Mouse (Mus musculus) C2C12 (cell line): Measurements from ENCODE around the gene Dpyd. TPM values are rescaled to one million over a fixed set of nuclear protein-coding genes. Genes with fewer than 3 reads are reported as not detected.

Source experiments
- H3K27me3 ChIP-seq: one replicate; pipeline ENCODE4 v1.6.1; 2011; ENCODE audit not compliant: control insufficient read depth, insufficient read depth, insufficient read length
- H3K36me3 ChIP-seq: one replicate; pipeline ENCODE4 v1.6.1; 2011; ENCODE audit not compliant: control insufficient read depth, insufficient read depth
- H3K4me3 ChIP-seq: one replicate; pipeline ENCODE4 v1.5.1; 2011; ENCODE audit warnings: mild to moderate bottlenecking, control low read depth; ENCODE audit not compliant: poor library complexity, insufficient read depth, severe bottlenecking
- H3K79me2 ChIP-seq: one replicate; pipeline ENCODE4 v1.6.1; 2011; ENCODE audit not compliant: control insufficient read depth, insufficient read depth
- H3K79me3 ChIP-seq: one replicate; pipeline ENCODE4 v1.6.1; 2011; ENCODE audit warnings: low read depth, control low read depth
- H3ac ChIP-seq: one replicate; pipeline ENCODE3; 2011; ENCODE audit warnings: low read depth; ENCODE audit not compliant: control insufficient read depth, insufficient read length
- CEBPB ChIP-seq: IDR thresholded peaks from one replicate; pipeline ENCODE4 v1.6.1; 2011; ENCODE audit warnings: low read depth, mild to moderate bottlenecking, control low read depth, moderate library complexity
- CTCF ChIP-seq: IDR thresholded peaks from one replicate; pipeline ENCODE4 v1.5.1; 2011; ENCODE audit not compliant: control insufficient read depth, insufficient read depth, insufficient read length
- FOSL1 ChIP-seq: IDR thresholded peaks from one replicate; pipeline ENCODE4 v1.8.0; 2011; ENCODE audit warnings: mild to moderate bottlenecking, low read length; ENCODE audit not compliant: poor library complexity, insufficient read depth, severe bottlenecking
- MAX ChIP-seq: IDR thresholded peaks from one replicate; pipeline ENCODE4 v1.6.1; 2011; ENCODE audit warnings: mild to moderate bottlenecking, control low read depth
- MYOD1 ChIP-seq: IDR thresholded peaks from one replicate; pipeline ENCODE4 v1.6.1; 2011; ENCODE audit warnings: low read depth; ENCODE audit not compliant: control insufficient read depth, insufficient read length
- MYOG ChIP-seq: IDR thresholded peaks from one replicate; pipeline ENCODE4 v1.6.1; 2011; ENCODE audit not compliant: control insufficient read depth, insufficient read length; ENCODE audit errors: extremely low read depth
- USF1 ChIP-seq: IDR thresholded peaks from one replicate; pipeline ENCODE4 v1.6.1; 2011; ENCODE audit warnings: low read depth, mild to moderate bottlenecking, control low read depth, moderate library complexity
- polyA plus RNA-seq: library from polyadenylated mRNA; unstranded; fragments of >200 nt; fragmentation: generic; extraction: Trizol; gene quantifications from one replicate; pipeline ENCODE4 v1.2.1, GENCODE M21; 2012; ENCODE audit warnings: missing spikeins

Dpyd gene
- polyA plus RNA-seq, 1 experiment: 0.60 TPM

GRCm38 (mm10) chr3:118869113-118870107 lies 307.5 kb downstream of the Dpyd start:
- TF ChIP-seq MAX: no peak
- no peak for TF ChIP-seq CTCF
- TF ChIP-seq MYOD1: no peak
- no peak for TF ChIP-seq CEBPB
- TF ChIP-seq USF1: no peak
- no peak for TF ChIP-seq FOSL1
- no peak for TF ChIP-seq MYOG
- Histone ChIP-seq H3K79me3 (no peaks in the 10 kb centered on the region), H3K36me3 (no peaks in the 10 kb centered on the region), H3K27me3 (no peaks in the 10 kb centered on the region), H3K79me2 (no peaks in the 10 kb centered on the region), H3ac (no peak overlapping the region), H3K4me3 (no peak overlapping the region)

DNA sequence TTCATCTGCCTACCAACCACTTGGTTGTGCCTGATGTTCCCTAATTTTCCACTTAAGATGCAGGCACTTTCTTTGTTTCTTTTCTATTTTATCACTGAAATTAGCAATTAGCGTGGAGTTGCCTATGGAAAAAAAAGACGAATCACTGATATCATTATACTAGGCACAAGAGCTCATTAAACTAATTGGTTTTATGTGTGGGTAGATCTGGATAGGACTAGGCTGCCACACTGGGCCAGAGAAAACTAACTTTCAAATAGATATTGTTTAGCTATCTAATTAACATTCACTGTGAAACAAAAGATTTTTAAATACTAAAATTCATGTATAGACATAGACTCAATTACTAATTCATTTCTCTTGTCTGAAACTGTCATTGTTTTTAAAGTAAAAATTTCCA lies 313.9 kb downstream of the Dpyd start:
- Histone ChIP-seq H3ac (no peak overlapping the region), H3K36me3 (no peaks in the 10 kb centered on the region), H3K4me3 (no peak overlapping the region), H3K79me2 (no peaks in the 10 kb centered on the region), H3K79me3 (no peaks in the 10 kb centered on the region), H3K27me3 (no peaks in the 10 kb centered on the region)
- no peak for TF ChIP-seq MYOG
- TF ChIP-seq MAX: no peak
- no peak for TF ChIP-seq MYOD1
- no peak for TF ChIP-seq FOSL1
- no peak for TF ChIP-seq USF1
- TF ChIP-seq CEBPB: no peak
- no peak for TF ChIP-seq CTCF

DNA sequence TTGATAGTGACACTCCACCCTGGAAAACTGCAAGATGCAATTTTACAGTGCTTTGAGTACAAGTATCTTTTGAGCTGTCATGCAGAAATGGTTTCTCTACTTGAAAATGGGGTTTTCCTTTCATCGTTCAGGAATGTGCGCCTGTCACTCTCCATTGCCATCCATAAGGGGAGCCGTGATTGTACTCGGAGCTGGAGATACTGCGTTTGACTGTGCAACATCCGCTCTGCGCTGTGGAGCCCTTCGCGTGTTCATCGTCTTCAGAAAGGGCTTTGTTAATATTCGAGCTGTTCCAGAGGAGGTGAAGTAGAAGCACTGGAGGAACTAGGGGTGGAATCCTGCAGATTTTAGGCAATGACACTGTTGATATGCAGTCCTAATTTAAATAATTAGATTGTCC lies 337.1 kb downstream of the Dpyd start:
- H3K36me3 ChIP-seq: no peaks in the 10 kb centered on the region
- no peak overlapping the region for H3ac ChIP-seq
- no peaks in the 10 kb centered on the region for H3K79me2 ChIP-seq
- no peaks in the 10 kb centered on the region for H3K79me3 ChIP-seq
- TF ChIP-seq CTCF (no peak), FOSL1 (no peak), CEBPB (no peak), MYOD1 (no peak), MAX (no peak), MYOG (no peak), USF1 (no peak)
- H3K27me3 ChIP-seq: no peaks in the 10 kb centered on the region
- H3K4me3 ChIP-seq: no peak overlapping the region

DNA sequence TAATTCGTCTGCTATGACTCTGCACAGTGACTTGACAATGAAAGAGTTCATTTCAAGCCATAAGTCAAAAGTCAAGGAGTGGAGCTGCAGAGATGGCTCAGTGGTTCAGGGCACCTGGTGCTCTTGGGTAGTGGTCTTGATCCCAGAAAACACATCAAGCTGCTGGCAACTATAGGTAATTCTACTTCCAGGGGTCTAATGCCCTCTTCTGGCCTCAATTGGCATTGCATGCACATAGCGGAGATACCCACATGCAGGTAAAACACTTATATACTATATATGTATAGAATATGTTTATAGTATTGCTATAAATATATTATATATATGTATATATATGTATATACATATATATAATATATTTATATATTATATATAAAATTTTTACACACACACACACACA lies 429.4 kb downstream of the Dpyd start:
- Histone ChIP-seq H3K4me3 (no peak overlapping the region), H3K36me3 (no peaks in the 10 kb centered on the region), H3K27me3 (no peaks in the 10 kb centered on the region), H3ac (no peak overlapping the region), H3K79me3 (no peaks in the 10 kb centered on the region), H3K79me2 (no peaks in the 10 kb centered on the region)
- no peak for TF ChIP-seq CEBPB
- no peak for TF ChIP-seq CTCF
- TF ChIP-seq MYOG: no peak
- no peak for TF ChIP-seq USF1
- no peak for TF ChIP-seq MYOD1
- no peak for TF ChIP-seq FOSL1
- no peak for TF ChIP-seq MAX

GRCm38 (mm10) chr3:118991793-118992192 lies 429.9 kb downstream of the Dpyd start:
- TF ChIP-seq CEBPB: no peak
- no peak for TF ChIP-seq MAX
- no peak for TF ChIP-seq MYOG
- no peak for TF ChIP-seq USF1
- TF ChIP-seq MYOD1: no peak
- no peak for TF ChIP-seq CTCF
- no peak for TF ChIP-seq FOSL1
- H3K79me2 ChIP-seq: no peaks in the 10 kb centered on the region

More at GRCm38 (mm10) chr3:118991793-118992192, 429.9 kb downstream of the Dpyd start:
- Histone ChIP-seq H3ac (no peak overlapping the region), H3K79me3 (no peaks in the 10 kb centered on the region), H3K36me3 (no peaks in the 10 kb centered on the region), H3K4me3 (no peak overlapping the region), H3K27me3 (no peaks in the 10 kb centered on the region)
